In genomic region chr10:82316482-82316881, GRCm38 (mm10) we compare ENCODE assay signal across 38 mouse cellular contexts. TPM values are rescaled to one million over a fixed set of nuclear protein-coding genes. Genes with fewer than 3 reads are reported as not detected.
"Had no signal": no experiment of that assay in that cellular context is flagged by ENCODE, and none has a peak within 500 bp of the region (broad histone marks: within the 10 kb centered on the region; RNA-seq: fewer than 3 reads in every experiment).

TSS of gene 4932415D10Rik (minus strand) at chr10:82316582.

- H3K27me3 ChIP-seq: limb, embryonic 12.5 days; limb, embryonic 13.5 days; limb, embryonic 15.5 days; liver, embryonic 12.5 days; liver, embryonic 13.5 days; liver, embryonic 15.5 days; lung, embryonic 15.5 days; megakaryocyte, embryonic 14.5 days; midbrain, embryonic 12.5 days; midbrain, embryonic 13.5 days; midbrain, embryonic 15.5 days had no signal

- H3K27ac ChIP-seq: left cerebral cortex, adult 2 months; limb, embryonic 10.5 days; limb, embryonic 12.5 days; limb, embryonic 13.5 days; limb, embryonic 15.5 days; liver, embryonic 12.5 days; liver, embryonic 13.5 days; liver, embryonic 14.5 days; liver, embryonic 15.5 days; lung, embryonic 15.5 days; macrophage; midbrain, embryonic 10.5 days; midbrain, embryonic 12.5 days; midbrain, embryonic 13.5 days; midbrain, embryonic 15.5 days had no signal

- H3K4me1 ChIP-seq: limb, embryonic 10.5 days; limb, embryonic 12.5 days; limb, embryonic 13.5 days; limb, embryonic 15.5 days; liver, embryonic 12.5 days; liver, embryonic 13.5 days; liver, embryonic 15.5 days; lung, embryonic 15.5 days; megakaryocyte, embryonic 14.5 days; midbrain, embryonic 10.5 days; midbrain, embryonic 12.5 days; midbrain, embryonic 13.5 days; midbrain, embryonic 15.5 days had no signal

- H3K36me3 ChIP-seq: limb, embryonic 10.5 days; limb, embryonic 12.5 days; limb, embryonic 13.5 days; limb, embryonic 15.5 days; liver, embryonic 12.5 days; liver, embryonic 13.5 days; liver, embryonic 15.5 days; lung, embryonic 15.5 days; midbrain, embryonic 10.5 days; midbrain, embryonic 12.5 days; midbrain, embryonic 13.5 days; midbrain, embryonic 15.5 days had no signal

- H3K4me3 ChIP-seq: left cerebral cortex, adult 2 months; limb, embryonic 10.5 days; limb, embryonic 12.5 days; limb, embryonic 13.5 days; limb, embryonic 15.5 days; liver, embryonic 12.5 days; liver, embryonic 13.5 days; liver, embryonic 15.5 days; lung, embryonic 15.5 days; megakaryocyte, embryonic 14.5 days; midbrain, embryonic 10.5 days; midbrain, embryonic 12.5 days; midbrain, embryonic 13.5 days; midbrain, embryonic 15.5 days; myocyte had no signal

- DNase-seq: left cerebral cortex, postnatal 4 days; liver; liver, embryonic 13.5 days; liver, postnatal 0 days; lung, adult 18-20 months; lung, adult 2 months; lung, embryonic 14.5 days; lung, postnatal 10 days; lung, postnatal 14 days; lung, postnatal 36 days; lung, postnatal 4 days; midbrain, embryonic 14.5 days had no signal

RNA-seq across cellular contexts. Expression of gene 4932415D10Rik, which starts in this region (rescaled TPM):
- polyA plus RNA-seq: limb, embryonic 10.5 days; limb, embryonic 11.5 days; limb, embryonic 12.5 days; limb, embryonic 13.5 days; limb, embryonic 14.5 days; limb, embryonic 15.5 days; liver, adult 2 months; liver, embryonic 11.5 days; liver, embryonic 12.5 days; liver, embryonic 13.5 days; liver, embryonic 14.5 days; liver, embryonic 15.5 days; liver, embryonic 16.5 days; liver, postnatal 0 days; lung, adult 2 months; lung, embryonic 14.5 days; lung, embryonic 15.5 days; lung, embryonic 16.5 days; lung, postnatal 0 days; macrophage; midbrain, embryonic 10.5 days; midbrain, embryonic 11.5 days; midbrain, embryonic 12.5 days; midbrain, embryonic 13.5 days; midbrain, embryonic 14.5 days; midbrain, embryonic 15.5 days; midbrain, embryonic 16.5 days; midbrain, postnatal 0 days; myocyte had no signal
